Mouse (Mus musculus) limb, embryonic 13.5 days (tissue): ENCODE results near the gene Usp22. TPM values are rescaled to one million over a fixed set of nuclear protein-coding genes. Genes with fewer than 3 reads are reported as not detected.
"Not testable (repeated sequence)": the region's sequence is repeated elsewhere in the genome, so short reads cannot be mapped to it uniquely, and the experiment has no call there.

ENCODE experiments used
- ATAC-seq: fragments of 200-750 bp; cut with Nextera tagmentation; 2 replicates; pipeline ENCODE4 v1.8.0; 2017; ENCODE audit warnings: low read depth, moderate number of reproducible peaks, moderate TSS enrichment; ENCODE audit not compliant: low FRiP score
- H3K27ac ChIP-seq: fragments of 300-500 bp; sonication (generic); 2 replicates; pipeline ENCODE4 v1.5.1; 2015; ENCODE audit warnings: inconsistent platforms, mild to moderate bottlenecking, moderate library complexity
- H3K27me3 ChIP-seq: fragments of 300-500 bp; sonication (generic); 2 replicates; pipeline ENCODE4 v1.6.1; 2015; ENCODE audit warnings: mild to moderate bottlenecking, inconsistent platforms
- H3K36me3 ChIP-seq: fragments of 300-500 bp; sonication (generic); 2 replicates; pipeline ENCODE4 v1.6.1; 2015; ENCODE audit warnings: inconsistent platforms, mild to moderate bottlenecking, moderate library complexity
- H3K4me1 ChIP-seq: fragments of 300-500 bp; sonication (generic); 2 replicates; pipeline ENCODE4 v1.6.1; 2015; ENCODE audit warnings: inconsistent platforms
- H3K4me2 ChIP-seq: fragments of 300-500 bp; sonication (generic); replicated peaks from 2 replicates; pipeline ENCODE4 v1.6.1; 2015; ENCODE audit warnings: inconsistent platforms, mild to moderate bottlenecking, moderate library complexity
- H3K4me3 ChIP-seq: fragments of 300-500 bp; sonication (generic); 2 replicates; pipeline ENCODE4 v1.5.1; 2015; ENCODE audit warnings: moderate library complexity, mild to moderate bottlenecking, inconsistent platforms
- H3K9ac ChIP-seq: fragments of 300-500 bp; sonication (generic); 2 replicates; pipeline ENCODE4 v1.6.1; 2015; ENCODE audit warnings: mild to moderate bottlenecking, inconsistent platforms
- H3K9me3 ChIP-seq: fragments of 300-500 bp; sonication (generic); 2 replicates; pipeline ENCODE4 v1.6.1; 2016; ENCODE audit warnings: inconsistent platforms
- WGBS: fragments of 180-500 bp; shearing (Covaris S2); methylation state at CpG from one replicate; pipeline ENCODE4 v1.1.7; 2015; 5-methylcytosine and 5-hydroxymethylcytosine counted together
- polyA plus RNA-seq: library from polyadenylated mRNA; unstranded; fragments of >200 nt; fragmentation: Nextera tagmentation; extraction: Ambion mirVana; gene quantifications from 2 replicates; pipeline ENCODE4 v1.2.1, GENCODE M21; 2015

Usp22 gene
- polyA plus RNA-seq, 1 experiment from 2014 or later: 184 TPM

GRCm38 (mm10) chr11:61176321-61176720, 1.5 kb upstream of the Usp22 start:
- Histone ChIP-seq H3K27ac (no peak overlapping the region), H3K9me3 (no peaks in the 10 kb centered on the region)

GRCm38 (mm10) chr11:61175778-61176177, 923 bp upstream of the Usp22 start:
- Histone ChIP-seq H3K27ac (no peak overlapping the region), H3K4me2 (peak overlapping the region; percentile 55)
- no peak for ATAC-seq

More at GRCm38 (mm10) chr11:61176321-61176720, 1.5 kb upstream of the Usp22 start:
- no peak for ATAC-seq
- Histone ChIP-seq H3K4me2 (no peak overlapping the region), H3K36me3 (peaks cover 5% of the 10 kb centered on the region; the same call in 1 of the 2 replicates), H3K4me1 (peaks cover 40% of the 10 kb centered on the region), H3K9ac (no peak overlapping the region), H3K4me3 (no peak overlapping the region), H3K27me3 (no peaks in the 10 kb centered on the region)
- WGBS: 82% methylated on average over 1 of the region's 1 CpGs

GRCm38 (mm10) chr11:61174291-61174820, 499 bp downstream of the Usp22 start:
- peak overlapping the region; percentile 99 for H3K4me3 ChIP-seq
- no peaks in the 10 kb centered on the region for H3K27me3 ChIP-seq
- no peaks in the 10 kb centered on the region for H3K9me3 ChIP-seq
- WGBS: under 1% methylated on average over 28 of the region's 28 CpGs
- H3K4me1 ChIP-seq: peaks cover 35% of the 10 kb centered on the region
- peaks cover 5% of the 10 kb centered on the region; the same call in 1 of the 2 replicates for H3K36me3 ChIP-seq
- ATAC-seq: peak; percentile 16
- peak overlapping the region; percentile 96 for H3K9ac ChIP-seq
- H3K27ac ChIP-seq: peak overlapping the region; percentile 95
- H3K4me2 ChIP-seq: peak overlapping the region; percentile 71

More at GRCm38 (mm10) chr11:61175778-61176177, 923 bp upstream of the Usp22 start:
- Histone ChIP-seq H3K4me1 (peaks cover 41% of the 10 kb centered on the region), H3K4me3 (no peak overlapping the region), H3K36me3 (peaks cover 5% of the 10 kb centered on the region; the same call in 1 of the 2 replicates), H3K9me3 (no peaks in the 10 kb centered on the region), H3K27me3 (no peaks in the 10 kb centered on the region), H3K9ac (no peak overlapping the region)
- 76% methylated on average over 5 of the region's 5 CpGs for WGBS

GRCm38 (mm10) chr11:61173477-61173876, 1.4 kb downstream of the Usp22 start:
- Histone ChIP-seq H3K4me2 (peak overlapping the region; percentile 71), H3K4me3 (peak overlapping the region; percentile 99), H3K9ac (peak overlapping the region; percentile 96), H3K4me1 (peaks cover 35% of the 10 kb centered on the region)
- ATAC-seq, H3K27ac ChIP-seq, H3K9me3 ChIP-seq, H3K27me3 ChIP-seq, H3K36me3 ChIP-seq: not testable (repeated sequence)
- 38% methylated on average over 15 of the region's 15 CpGs for WGBS

GRCm38 (mm10) chr11:61170184-61170583, 4.7 kb downstream of the Usp22 start:
- Histone ChIP-seq H3K4me1 (peaks cover 35% of the 10 kb centered on the region), H3K27ac (no peak overlapping the region), H3K36me3 (peaks cover 36% of the 10 kb centered on the region), H3K4me3 (no peak overlapping the region), H3K27me3 (no peaks in the 10 kb centered on the region), H3K9me3 (no peaks in the 10 kb centered on the region), H3K4me2 (no peak overlapping the region), H3K9ac (no peak overlapping the region)
- WGBS: 81% methylated on average over 5 of the region's 5 CpGs
- no peak for ATAC-seq

GRCm38 (mm10) chr11:61164881-61165280, 10.0 kb downstream of the Usp22 start:
- 97% methylated on average over 10 of the region's 10 CpGs for WGBS

GRCm38 (mm10) chr11:61164366-61164765, 10.5 kb downstream of the Usp22 start:
- 95% methylated on average over 6 of the region's 6 CpGs for WGBS
- no peak overlapping the region for H3K4me3 ChIP-seq
- peaks cover 89% of the 10 kb centered on the region for H3K36me3 ChIP-seq
- H3K27me3 ChIP-seq: no peaks in the 10 kb centered on the region
- H3K9me3 ChIP-seq: no peaks in the 10 kb centered on the region
- no peak overlapping the region for H3K4me2 ChIP-seq
- no peaks in the 10 kb centered on the region for H3K4me1 ChIP-seq
- no peak overlapping the region for H3K27ac ChIP-seq
- no peak for ATAC-seq
- H3K9ac ChIP-seq: no peak overlapping the region

More at GRCm38 (mm10) chr11:61164881-61165280, 10.0 kb downstream of the Usp22 start:
- Histone ChIP-seq H3K36me3 (peaks cover 84% of the 10 kb centered on the region), H3K9ac (no peak overlapping the region), H3K27ac (no peak overlapping the region), H3K4me3 (no peak overlapping the region), H3K27me3 (no peaks in the 10 kb centered on the region), H3K4me1 (no peaks in the 10 kb centered on the region), H3K9me3 (no peaks in the 10 kb centered on the region), H3K4me2 (no peak overlapping the region)
- no peak for ATAC-seq

- Histone ChIP-seq H3K4me1 (no peaks in the 10 kb centered on the region), H3K27ac (no peak overlapping the region), H3K4me2 (no peak overlapping the region), H3K27me3 (no peaks in the 10 kb centered on the region), H3K36me3 (peaks cover 99% of the 10 kb centered on the region), H3K9ac (no peak overlapping the region), H3K9me3 (no peaks in the 10 kb centered on the region), H3K4me3 (no peak overlapping the region)
- WGBS: 88% methylated on average over 3 of the region's 3 CpGs
- ATAC-seq: no peak
Observed at GRCm38 (mm10) chr11:61163341-61163740, 11.5 kb downstream of the Usp22 start.

GRCm38 (mm10) chr11:61162776-61163175, 12.1 kb downstream of the Usp22 start:
- Histone ChIP-seq H3K4me3 (no peak overlapping the region), H3K27me3 (no peaks in the 10 kb centered on the region), H3K9ac (no peak overlapping the region), H3K36me3 (peaks cover 100% of the 10 kb centered on the region), H3K4me2 (no peak overlapping the region), H3K9me3 (no peaks in the 10 kb centered on the region), H3K27ac (no peak overlapping the region), H3K4me1 (no peaks in the 10 kb centered on the region)
- no peak for ATAC-seq
- WGBS: 97% methylated on average over 14 of the region's 14 CpGs

- Histone ChIP-seq H3K4me2 (no peak overlapping the region), H3K4me1 (no peaks in the 10 kb centered on the region), H3K27me3 (no peaks in the 10 kb centered on the region), H3K36me3 (peaks cover 100% of the 10 kb centered on the region), H3K27ac (no peak overlapping the region), H3K4me3 (no peak overlapping the region), H3K9ac (no peak overlapping the region), H3K9me3 (no peaks in the 10 kb centered on the region)
- no peak for ATAC-seq
- WGBS: 91% methylated on average over 13 of the region's 13 CpGs
Observed at GRCm38 (mm10) chr11:61161121-61161520, 13.7 kb downstream of the Usp22 start.

GRCm38 (mm10) chr11:61159796-61160732, 14.8 kb downstream of the Usp22 start:
- peaks cover 100% of the 10 kb centered on the region for H3K36me3 ChIP-seq
- no peak for ATAC-seq
- WGBS: 83% methylated on average over 11 of the region's 11 CpGs

GRCm38 (mm10) chr11:61158141-61158540, 16.7 kb downstream of the Usp22 start:
- Histone ChIP-seq H3K27me3 (no peaks in the 10 kb centered on the region), H3K9ac (no peak overlapping the region), H3K9me3 (no peaks in the 10 kb centered on the region), H3K27ac (no peak overlapping the region), H3K36me3 (peaks cover 100% of the 10 kb centered on the region), H3K4me3 (no peak overlapping the region), H3K4me1 (no peaks in the 10 kb centered on the region), H3K4me2 (no peak overlapping the region)
- 85% methylated on average over 3 of the region's 3 CpGs for WGBS
- ATAC-seq: no peak

More at GRCm38 (mm10) chr11:61159796-61160732, 14.8 kb downstream of the Usp22 start:
- no peak overlapping the region for H3K4me2 ChIP-seq
- no peaks in the 10 kb centered on the region for H3K4me1 ChIP-seq
- no peak overlapping the region for H3K27ac ChIP-seq
- H3K4me3 ChIP-seq: no peak overlapping the region
- no peaks in the 10 kb centered on the region for H3K9me3 ChIP-seq
- no peak overlapping the region for H3K9ac ChIP-seq
- H3K27me3 ChIP-seq: no peaks in the 10 kb centered on the region
